Mouse (Mus musculus): ENCODE data around the gene Lpxn. TPM values are rescaled to one million over a fixed set of nuclear protein-coding genes. Genes with fewer than 3 reads are reported as not detected.
A peak's percentile ranks its signal among the peaks of the same experiment; 100 is the strongest.

Gene Lpxn
- 1.1 and 1.6 TPM in 2 replicates for polyA plus RNA-seq (2015; fragmentation: Nextera tagmentation; extraction: Ambion mirVana)

GRCm38 (mm10) chr19:12795511-12796327 is at the start of gene Lpxn, which contains the start of gene Zfp91:
Gene Lpxn, plus strand, starts transcription at chr19:12796193.
Gene Zfp91, minus strand, starts transcription at chr19:12796126.
- under 1% methylated on average over 56 of the region's 76 CpGs for WGBS
- peak within 1 kb of the TSS; percentile 98 for H3K4me3 ChIP-seq
- H3K36me3 ChIP-seq: no peaks in the 10 kb centered on the region

GRCm38 (mm10) chr19:12756286-12756685 is 39.7 kb upstream of the Lpxn start:
- Histone ChIP-seq H3K4me1 (replicated peaks) (no peaks in the 10 kb centered on the region), H3K4me3 (no peak overlapping the region), H3K36me3 (no peaks in the 10 kb centered on the region), H3K9ac (no peak overlapping the region), H3K27ac (replicated peaks) (no peak overlapping the region), H3K27me3 (no peaks in the 10 kb centered on the region), H3K4me2 (no peak overlapping the region), H3K9me3 (no peaks in the 10 kb centered on the region)
- no peak for ATAC-seq (ENCODE audit: low FRiP score, low read depth)
- 82% methylated on average over 3 of the region's 3 CpGs for WGBS

More at GRCm38 (mm10) chr19:12795511-12796327, at the start of gene Lpxn, which contains the start of gene Zfp91:
- peak within 1 kb of the TSS; percentile 94 for H3K4me2 ChIP-seq
- peak; percentile 96 for ATAC-seq (ENCODE audit: low FRiP score, low read depth)
- peak within 1 kb of the TSS; percentile 97 for H3K9ac ChIP-seq
- H3K9me3 ChIP-seq: no peaks in the 10 kb centered on the region
- peak within 1 kb of the TSS; percentile 99 for H3K27ac ChIP-seq (replicated peaks)
- no peaks in the 10 kb centered on the region for H3K27me3 ChIP-seq
- H3K4me1 ChIP-seq (replicated peaks): peaks cover 28% of the 10 kb centered on the region

- no peak overlapping the region for H3K4me2 ChIP-seq
- H3K9me3 ChIP-seq: no peaks in the 10 kb centered on the region
- no peaks in the 10 kb centered on the region for H3K4me1 ChIP-seq (replicated peaks)
- H3K4me3 ChIP-seq: no peak overlapping the region
- no peak overlapping the region for H3K27ac ChIP-seq (replicated peaks)
- no peak for ATAC-seq (ENCODE audit: low FRiP score, low read depth)
- WGBS: 92% methylated on average over 1 of the region's 1 CpGs
- peaks cover 16% of the 10 kb centered on the region for H3K36me3 ChIP-seq
- no peak overlapping the region for H3K9ac ChIP-seq
- no peaks in the 10 kb centered on the region for H3K27me3 ChIP-seq
Measured at GRCm38 (mm10) chr19:12758936-12759478, 37.0 kb upstream of the Lpxn start.

GRCm38 (mm10) chr19:12759656-12760055 is 36.3 kb upstream of the Lpxn start:
- no peak for ATAC-seq (ENCODE audit: low FRiP score, low read depth)
- Histone ChIP-seq H3K4me1 (replicated peaks) (no peaks in the 10 kb centered on the region), H3K9ac (no peak overlapping the region), H3K4me3 (no peak overlapping the region), H3K9me3 (no peaks in the 10 kb centered on the region), H3K27me3 (no peaks in the 10 kb centered on the region), H3K4me2 (no peak overlapping the region), H3K27ac (replicated peaks) (no peak overlapping the region; the same call in 1 of the 2 replicates), H3K36me3 (peaks cover 18% of the 10 kb centered on the region)
- 56% methylated on average over 2 of the region's 2 CpGs for WGBS

- H3K4me2 ChIP-seq: no peak overlapping the region
- H3K4me3 ChIP-seq: no peak overlapping the region
- no peak overlapping the region for H3K27ac ChIP-seq (replicated peaks)
- no peaks in the 10 kb centered on the region for H3K27me3 ChIP-seq
- H3K4me1 ChIP-seq (replicated peaks): no peaks in the 10 kb centered on the region
- ATAC-seq (ENCODE audit: low FRiP score, low read depth): no peak
- H3K36me3 ChIP-seq: peaks cover 31% of the 10 kb centered on the region
- no peaks in the 10 kb centered on the region for H3K9me3 ChIP-seq
- 64% methylated on average over 2 of the region's 2 CpGs for WGBS
- H3K9ac ChIP-seq: no peak overlapping the region
Measured at GRCm38 (mm10) chr19:12762212-12763130, 33.5 kb upstream of the Lpxn start.

- H3K4me1 ChIP-seq (replicated peaks): no peaks in the 10 kb centered on the region
- ATAC-seq (ENCODE audit: low FRiP score, low read depth): no peak
- H3K9ac ChIP-seq: no peak within 1 kb of the TSS
- 67% methylated on average over 7 of the region's 7 CpGs for WGBS
- no peaks in the 10 kb centered on the region for H3K27me3 ChIP-seq
- no peaks in the 10 kb centered on the region for H3K9me3 ChIP-seq
- H3K27ac ChIP-seq (replicated peaks): no peak within 1 kb of the TSS
- no peak within 1 kb of the TSS for H3K4me3 ChIP-seq
- H3K4me2 ChIP-seq: no peak within 1 kb of the TSS
- H3K36me3 ChIP-seq: peaks cover 49% of the 10 kb centered on the region
Measured at GRCm38 (mm10) chr19:12765308-12765707, 30.7 kb upstream of the Lpxn start, which contains the start of gene Cntf. Gene Cntf, minus strand, starts transcription at chr19:12765632.

GRCm38 (mm10) chr19:12770888-12771287 is 25.1 kb upstream of the Lpxn start:
- ATAC-seq (ENCODE audit: low FRiP score, low read depth): no peak
- Histone ChIP-seq H3K36me3 (peaks cover 42% of the 10 kb centered on the region), H3K9me3 (no peaks in the 10 kb centered on the region)

GRCm38 (mm10) chr19:12780437-12780836 is 15.6 kb upstream of the Lpxn start:
- H3K27ac ChIP-seq (replicated peaks): no peak overlapping the region
- H3K27me3 ChIP-seq: no peaks in the 10 kb centered on the region
- no peak for ATAC-seq (ENCODE audit: low FRiP score, low read depth)

More at GRCm38 (mm10) chr19:12770888-12771287, 25.1 kb upstream of the Lpxn start:
- Histone ChIP-seq H3K27me3 (no peaks in the 10 kb centered on the region), H3K4me1 (replicated peaks) (no peaks in the 10 kb centered on the region), H3K4me2 (no peak overlapping the region), H3K4me3 (no peak overlapping the region), H3K27ac (replicated peaks) (no peak overlapping the region), H3K9ac (no peak overlapping the region)
- 88% methylated on average over 5 of the region's 5 CpGs for WGBS

GRCm38 (mm10) chr19:12786803-12787395 is 9.1 kb upstream of the Lpxn start:
- Histone ChIP-seq H3K9ac (no peak overlapping the region), H3K27me3 (no peaks in the 10 kb centered on the region), H3K27ac (replicated peaks) (no peak overlapping the region), H3K9me3 (no peaks in the 10 kb centered on the region), H3K36me3 (no peaks in the 10 kb centered on the region), H3K4me2 (no peak overlapping the region), H3K4me3 (no peak overlapping the region), H3K4me1 (replicated peaks) (peaks cover 11% of the 10 kb centered on the region)
- 88% methylated on average over 2 of the region's 2 CpGs for WGBS
- ATAC-seq (ENCODE audit: low FRiP score, low read depth): no peak

More at GRCm38 (mm10) chr19:12780437-12780836, 15.6 kb upstream of the Lpxn start:
- H3K36me3 ChIP-seq: peaks cover 19% of the 10 kb centered on the region
- no peak overlapping the region for H3K4me3 ChIP-seq
- no peaks in the 10 kb centered on the region for H3K4me1 ChIP-seq (replicated peaks)
- H3K4me2 ChIP-seq: no peak overlapping the region
- H3K9ac ChIP-seq: no peak overlapping the region
- no peaks in the 10 kb centered on the region for H3K9me3 ChIP-seq

- 81% methylated on average over 4 of the region's 4 CpGs for WGBS
- H3K27ac ChIP-seq (replicated peaks): no peak overlapping the region
- ATAC-seq (ENCODE audit: low FRiP score, low read depth): no peak
Measured at GRCm38 (mm10) chr19:12787721-12788120, 8.3 kb upstream of the Lpxn start.

GRCm38 (mm10) chr19:12792374-12792773 is 3.6 kb upstream of the Lpxn start:
- Histone ChIP-seq H3K4me2 (no peak overlapping the region), H3K9ac (no peak overlapping the region), H3K4me3 (no peak overlapping the region), H3K27me3 (no peaks in the 10 kb centered on the region), H3K4me1 (replicated peaks) (peaks cover 27% of the 10 kb centered on the region), H3K9me3 (no peaks in the 10 kb centered on the region), H3K27ac (replicated peaks) (no peak overlapping the region), H3K36me3 (no peaks in the 10 kb centered on the region)
- no peak for ATAC-seq (ENCODE audit: low FRiP score, low read depth)

More at GRCm38 (mm10) chr19:12787721-12788120, 8.3 kb upstream of the Lpxn start:
- Histone ChIP-seq H3K4me1 (replicated peaks) (peaks cover 11% of the 10 kb centered on the region), H3K4me2 (no peak overlapping the region), H3K27me3 (no peaks in the 10 kb centered on the region), H3K36me3 (no peaks in the 10 kb centered on the region), H3K9me3 (no peaks in the 10 kb centered on the region), H3K9ac (no peak overlapping the region), H3K4me3 (no peak overlapping the region)

All from hindbrain, embryonic 15.5 days (tissue).